In the genomic region with DNA sequence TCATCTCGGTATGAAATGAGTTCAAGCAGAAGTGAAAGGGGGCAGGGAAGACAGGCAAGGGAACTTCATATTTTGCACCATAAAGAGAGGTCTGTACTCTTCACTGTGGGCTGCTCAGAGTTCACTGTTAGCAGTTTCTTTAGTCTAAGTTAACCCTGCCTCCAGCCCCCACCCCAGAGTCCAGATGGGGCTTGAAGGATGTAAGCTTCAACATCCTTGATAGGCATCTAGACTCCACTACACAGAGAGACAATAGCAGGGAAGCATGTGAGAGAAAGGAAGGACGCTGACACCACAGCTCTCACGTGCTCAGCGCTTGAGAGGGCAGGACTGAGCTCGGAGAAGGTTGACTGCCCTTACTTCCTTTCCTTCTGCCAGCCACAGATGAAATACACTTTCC, we compare ENCODE assay signal across 14 mouse cellular contexts. TPM values are rescaled to one million over a fixed set of nuclear protein-coding genes. Genes with fewer than 3 reads are reported as not detected.
DNase-seq lines count a peak whose midpoint lies in the region; ATAC-seq and TF ChIP-seq lines count a peak whose summit lies in the region.
"Had no signal": no experiment of that assay in that cellular context is flagged by ENCODE, and none has a peak within 500 bp of the region (broad histone marks: within the 10 kb centered on the region; RNA-seq: fewer than 3 reads in every experiment).

No protein-coding gene starts in this region.

- peak; percentile 92 for DNase-seq in A20 (ENCODE audit: low read depth, low spot score)
- peak; percentile 40 for DNase-seq in lung, postnatal 25 days (ENCODE audit: low spot score)
- DNase-seq in spleen, adult 2 months (ENCODE audit: low read depth in 1 of 2, low spot score in 2 of 2) = peak; percentile 74 to 84
- DNase-seq in right cerebral cortex, adult 2 months (ENCODE audit: low spot score in 2 of 2) = no peak
- no peak for DNase-seq in urinary bladder, adult 18-20 months (ENCODE audit: low spot score in 2 of 2)
- no peak for DNase-seq in ovary, postnatal 14 days (ENCODE audit: low spot score)
- DNase-seq: adrenal gland, adult 8-10 months; cerebellum, adult 11 months had no signal

- peaks cover 27% of the 10 kb centered on the region for H3K4me1 ChIP-seq in spleen, adult 2 months (ENCODE audit: control insufficient read depth, insufficient read depth, insufficient read length)
- H3K4me1 ChIP-seq: hindbrain, embryonic 15.5 days had no signal

- no peaks in the 10 kb centered on the region for H3K36me3 ChIP-seq in spleen, adult 2 months (ENCODE audit: control insufficient read depth, insufficient read depth, low read length)
- H3K36me3 ChIP-seq: hindbrain, embryonic 15.5 days; limb, embryonic 13.5 days had no signal

- no peak overlapping the region for H3K4me3 ChIP-seq in spleen, adult 2 months (ENCODE audit: extremely low read depth, insufficient read depth, insufficient read length)
- H3K4me3 ChIP-seq: heart, adult 2 months; hindbrain, embryonic 15.5 days; limb, embryonic 13.5 days had no signal

- TF ChIP-seq POLR2A in spleen, adult 2 months (IDR thresholded peaks at IDR 0.05; ENCODE audit: low read depth, low read length) = no peak

- H3K27ac ChIP-seq in spleen, adult 2 months (ENCODE audit: insufficient read depth, low read length) = peak overlapping the region; percentile 94
- H3K27ac ChIP-seq: heart, adult 2 months; hindbrain, embryonic 15.5 days; limb, embryonic 13.5 days; stomach, postnatal 0 days had no signal

- ATAC-seq in CD4-positive, CD25-positive, alpha-beta regulatory T cell, adult 4 months = peak; percentile 65

- WGBS in spleen, adult 2 months = 4% methylated on average over 5 of the region's 5 CpGs

- no peaks in the 10 kb centered on the region for H3K27me3 ChIP-seq in spleen, adult 2 months (ENCODE audit: control insufficient read depth, insufficient read depth, low read length)
- H3K27me3 ChIP-seq: hindbrain, embryonic 15.5 days; limb, embryonic 13.5 days had no signal

- TF ChIP-seq CTCF in spleen, adult 2 months (IDR thresholded peaks at IDR 0.05; ENCODE audit: extremely low read depth, insufficient read depth, insufficient read length, insufficient replicate concordance) = no peak

RNA-seq across cellular contexts. Expression of gene Fcrl1, which starts 25.1 kb away (rescaled TPM):
- 10 to 100 TPM; 46.0 to 62.3 TPM for polyA plus RNA-seq in CD4-positive, CD25-positive, alpha-beta regulatory T cell, adult 4 months (2017; shearing (Covaris generic))
- 50.2 and 55.5 TPM in 2 replicates for polyA plus RNA-seq in spleen, adult 2 months (2012; rRNA removed)
- polyA plus RNA-seq: embryonic facial prominence, embryonic 11.5 days had no signal

RNA-seq across cellular contexts. Expression of gene Fcrl5, which starts 34.3 kb away (rescaled TPM):
- polyA plus RNA-seq in CD4-positive, CD25-positive, alpha-beta regulatory T cell, adult 4 months (2017; shearing (Covaris generic)) = not detected
- polyA plus RNA-seq in spleen, adult 2 months (2012; rRNA removed) = 7.2 and 9.2 TPM in 2 replicates
- polyA plus RNA-seq: embryonic facial prominence, embryonic 11.5 days; hindbrain, embryonic 15.5 days; limb, embryonic 13.5 days; stomach, postnatal 0 days had no signal

RNA-seq across cellular contexts. Expression of gene Cd5l, which starts 43.6 kb away (rescaled TPM):
- polyA plus RNA-seq in CD4-positive, CD25-positive, alpha-beta regulatory T cell, adult 4 months (2017; shearing (Covaris generic)) = 1 to 10 TPM in 1 of 2 experiments, under 1 TPM in 1; 0.31 to 1.2 TPM
- 27.2 and 56.0 TPM in 2 replicates for polyA plus RNA-seq in spleen, adult 2 months (2012; rRNA removed)
- polyA plus RNA-seq: embryonic facial prominence, embryonic 11.5 days had no signal

Comparison
In these comparisons a context has a peak if more than half of its experiments do, and no peak if none do; other contexts are left out.
1. DNase-seq: peak in A20 (single experiment), lung, postnatal 25 days (single experiment) and spleen, adult 2 months (2 of 2); none in right cerebral cortex, adult 2 months (0 of 2), urinary bladder, adult 18-20 months (0 of 2) and ovary, postnatal 14 days (single experiment).
2. RNA of gene Cd5l, which starts 43.6 kb away (polyA plus RNA-seq): 27.2 to 56.0 TPM in spleen, adult 2 months; 0.31 to 1.2 TPM in CD4-positive, CD25-positive, alpha-beta regulatory T cell, adult 4 months; every median in the first group is over 10 times any median in the second.